Mouse (Mus musculus): ENCODE results near the gene Zbtb20. TPM values are rescaled to one million over a fixed set of nuclear protein-coding genes. Genes with fewer than 3 reads are reported as not detected.

The Zbtb20 gene
- polyA plus RNA-seq, 2 experiments, result 0.40 to 2.2 TPM

- TF ChIP-seq EP300 (IDR thresholded peaks at IDR 0.05; ENCODE audit: low read depth), result no peak
- no peak for TF ChIP-seq CTCF (IDR thresholded peaks at IDR 0.05; ENCODE audit: low read depth)
- Histone ChIP-seq H3K27me3 (ENCODE audit: control insufficient read depth, insufficient read depth, low read length) (no peaks in the 10 kb centered on the region), H3K27ac (no peak overlapping the region), H3K9me3 (ENCODE audit: control insufficient read depth, low read length) (no peaks in the 10 kb centered on the region), H3K9ac (replicated peaks) (no peak overlapping the region), H3K4me1 (replicated peaks; ENCODE audit: control insufficient read depth in 2 of 2, insufficient read depth in 2 of 2, low read length in 1 of 2) (no peaks in the 10 kb centered on the region), H3K4me3 (ENCODE audit: insufficient read depth in 1 of 2, low read depth in 2 of 2, low read length in 2 of 2) (no peak overlapping the region), H3K4me2 (ENCODE audit: low read depth) (no peak overlapping the region), H3K36me3 (replicated peaks; ENCODE audit: control insufficient read depth, insufficient read depth, low read depth) (no peaks in the 10 kb centered on the region)
- DNase-seq (ENCODE audit: low read depth in 3 of 3, low spot score in 3 of 3), result no peak
- WGBS (ENCODE audit: insufficient replicate concordance), result 59% methylated on average over 1 of the region's 1 CpGs
- ATAC-seq (ENCODE audit: insufficient read depth), result no peak
Observed at GRCm38 (mm10) chr16:43113968-43114367, 238.3 kb downstream of the Zbtb20 start.

- 68% methylated on average over 4 of the region's 4 CpGs for WGBS (ENCODE audit: insufficient replicate concordance)
Observed at GRCm38 (mm10) chr16:43129966-43130365, 254.3 kb downstream of the Zbtb20 start.

GRCm38 (mm10) chr16:43130583-43130982 is 254.9 kb downstream of the Zbtb20 start:
- H3K4me1 ChIP-seq (replicated peaks; ENCODE audit: control insufficient read depth in 2 of 2, insufficient read depth in 2 of 2, low read length in 1 of 2), result no peaks in the 10 kb centered on the region
- H3K27ac ChIP-seq, result no peak overlapping the region
- H3K4me2 ChIP-seq (ENCODE audit: low read depth), result no peak overlapping the region
- no peaks in the 10 kb centered on the region for H3K27me3 ChIP-seq (ENCODE audit: control insufficient read depth, insufficient read depth, low read length)
- ATAC-seq (ENCODE audit: insufficient read depth) (no peak), DNase-seq (ENCODE audit: low read depth in 3 of 3, low spot score in 3 of 3) (no peak)
- TF ChIP-seq CTCF (IDR thresholded peaks at IDR 0.05; ENCODE audit: low read depth) (no peak), EP300 (IDR thresholded peaks at IDR 0.05; ENCODE audit: low read depth) (no peak)
- no peak overlapping the region for H3K9ac ChIP-seq (replicated peaks)
- H3K9me3 ChIP-seq (ENCODE audit: control insufficient read depth, low read length), result no peaks in the 10 kb centered on the region
- no peak overlapping the region for H3K4me3 ChIP-seq (ENCODE audit: insufficient read depth in 1 of 2, low read depth in 2 of 2, low read length in 2 of 2)
- no peaks in the 10 kb centered on the region for H3K36me3 ChIP-seq (replicated peaks; ENCODE audit: control insufficient read depth, insufficient read depth, low read depth)
- WGBS (ENCODE audit: insufficient replicate concordance), result 58% methylated on average over 6 of the region's 6 CpGs

More at GRCm38 (mm10) chr16:43129966-43130365, 254.3 kb downstream of the Zbtb20 start:
- TF ChIP-seq CTCF (IDR thresholded peaks at IDR 0.05; ENCODE audit: low read depth) (no peak), EP300 (IDR thresholded peaks at IDR 0.05; ENCODE audit: low read depth) (no peak)
- H3K27ac ChIP-seq, result no peak overlapping the region
- no peaks in the 10 kb centered on the region for H3K27me3 ChIP-seq (ENCODE audit: control insufficient read depth, insufficient read depth, low read length)
- no peak overlapping the region for H3K4me2 ChIP-seq (ENCODE audit: low read depth)
- no peak overlapping the region for H3K4me3 ChIP-seq (ENCODE audit: insufficient read depth in 1 of 2, low read depth in 2 of 2, low read length in 2 of 2)
- no peak overlapping the region for H3K9ac ChIP-seq (replicated peaks)
- no peaks in the 10 kb centered on the region for H3K9me3 ChIP-seq (ENCODE audit: control insufficient read depth, low read length)
- no peaks in the 10 kb centered on the region for H3K36me3 ChIP-seq (replicated peaks; ENCODE audit: control insufficient read depth, insufficient read depth, low read depth)
- no peak for DNase-seq (ENCODE audit: low read depth in 3 of 3, low spot score in 3 of 3)
- no peaks in the 10 kb centered on the region for H3K4me1 ChIP-seq (replicated peaks; ENCODE audit: control insufficient read depth in 2 of 2, insufficient read depth in 2 of 2, low read length in 1 of 2)
- ATAC-seq (ENCODE audit: insufficient read depth), result no peak

- ATAC-seq (ENCODE audit: insufficient read depth), result no peak
- H3K9ac ChIP-seq (replicated peaks), result no peak overlapping the region
- no peak for TF ChIP-seq EP300 (IDR thresholded peaks at IDR 0.05; ENCODE audit: low read depth)
- no peak for TF ChIP-seq CTCF (IDR thresholded peaks at IDR 0.05; ENCODE audit: low read depth)
Observed at GRCm38 (mm10) chr16:43131077-43131476, 255.4 kb downstream of the Zbtb20 start.

GRCm38 (mm10) chr16:43168506-43168905 is 292.8 kb downstream of the Zbtb20 start:
- Histone ChIP-seq H3K4me1 (replicated peaks; ENCODE audit: control insufficient read depth in 2 of 2, insufficient read depth in 2 of 2, low read length in 1 of 2) (no peaks in the 10 kb centered on the region), H3K36me3 (replicated peaks; ENCODE audit: control insufficient read depth, insufficient read depth, low read depth) (no peaks in the 10 kb centered on the region), H3K27me3 (ENCODE audit: control insufficient read depth, insufficient read depth, low read length) (no peaks in the 10 kb centered on the region), H3K27ac (no peak overlapping the region), H3K9ac (replicated peaks) (no peak overlapping the region), H3K4me2 (ENCODE audit: low read depth) (no peak overlapping the region), H3K4me3 (ENCODE audit: insufficient read depth in 1 of 2, low read depth in 2 of 2, low read length in 2 of 2) (no peak overlapping the region), H3K9me3 (ENCODE audit: control insufficient read depth, low read length) (no peaks in the 10 kb centered on the region)
- ATAC-seq (ENCODE audit: insufficient read depth), result no peak
- 62% methylated on average over 4 of the region's 4 CpGs for WGBS (ENCODE audit: insufficient replicate concordance)
- TF ChIP-seq EP300 (IDR thresholded peaks at IDR 0.05; ENCODE audit: low read depth), result no peak
- no peak for TF ChIP-seq CTCF (IDR thresholded peaks at IDR 0.05; ENCODE audit: low read depth)
- no peak for DNase-seq (ENCODE audit: low read depth in 3 of 3, low spot score in 3 of 3)

More at GRCm38 (mm10) chr16:43131077-43131476, 255.4 kb downstream of the Zbtb20 start:
- Histone ChIP-seq H3K9me3 (ENCODE audit: control insufficient read depth, low read length) (no peaks in the 10 kb centered on the region), H3K4me2 (ENCODE audit: low read depth) (no peak overlapping the region), H3K4me3 (ENCODE audit: insufficient read depth in 1 of 2, low read depth in 2 of 2, low read length in 2 of 2) (no peak overlapping the region), H3K27ac (no peak overlapping the region), H3K4me1 (replicated peaks; ENCODE audit: control insufficient read depth in 2 of 2, insufficient read depth in 2 of 2, low read length in 1 of 2) (no peaks in the 10 kb centered on the region), H3K36me3 (replicated peaks; ENCODE audit: control insufficient read depth, insufficient read depth, low read depth) (no peaks in the 10 kb centered on the region), H3K27me3 (ENCODE audit: control insufficient read depth, insufficient read depth, low read length) (no peaks in the 10 kb centered on the region)
- DNase-seq (ENCODE audit: low read depth in 3 of 3, low spot score in 3 of 3), result no peak

Data from liver, embryonic 14.5 days (tissue).